Mouse (Mus musculus): ENCODE data around the gene Obox2. TPM values are rescaled to one million over a fixed set of nuclear protein-coding genes. Genes with fewer than 3 reads are reported as not detected.
"Not testable (repeated sequence)": the region's sequence is repeated elsewhere in the genome, so short reads cannot be mapped to it uniquely, and the experiment has no call there.

Gene Obox2
- polyA plus RNA-seq (2015; fragmentation: Nextera tagmentation; extraction: Ambion mirVana), result not detected in 2 replicates

DNA sequence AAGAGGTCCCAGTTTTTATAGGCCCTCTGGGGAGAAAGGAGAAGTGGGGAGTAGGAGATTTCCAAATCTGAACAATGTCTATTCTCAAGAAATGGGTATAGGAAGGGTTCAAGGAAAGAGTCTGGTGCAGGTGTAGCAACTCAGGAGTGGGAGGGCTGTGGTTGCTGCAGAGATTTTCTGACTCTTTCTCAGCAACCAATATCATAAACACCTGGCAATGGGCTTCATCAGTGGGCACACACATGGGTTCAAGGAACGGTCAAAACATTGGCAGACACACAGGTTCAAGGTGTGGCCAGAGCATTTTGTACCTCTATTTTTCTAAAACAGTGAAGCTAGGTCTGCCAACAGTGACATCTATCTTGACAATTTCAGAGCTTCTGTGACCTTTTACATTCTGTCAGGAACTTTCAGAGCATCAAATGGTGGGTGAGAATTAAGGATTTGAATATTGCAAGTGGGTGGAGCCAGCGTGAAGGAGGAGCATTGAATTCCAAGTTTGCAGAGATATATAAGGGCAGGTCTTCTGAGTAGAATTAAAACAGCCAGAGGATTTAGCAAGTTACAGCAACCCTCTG is at the start of gene Obox2, which contains the start of gene Obox1:
Obox2 (plus strand) TSS at position 301 of the 578 bp plus-strand sequence.
Obox1 (plus strand) TSS at position 528 of the 578 bp plus-strand sequence.
- H3K27ac ChIP-seq; H3K4me2 ChIP-seq; DNase-seq; H3K9me3 ChIP-seq (replicated peaks); ATAC-seq (ENCODE audit: low read depth); H3K36me3 ChIP-seq; H3K27me3 ChIP-seq; H3K4me1 ChIP-seq (replicated peaks); H3K9ac ChIP-seq; H3K4me3 ChIP-seq (replicated peaks): not testable (repeated sequence)
- no CpG with 5 or more reads among the region's 2 CpGs for WGBS (ENCODE audit: insufficient replicate concordance)

DNA sequence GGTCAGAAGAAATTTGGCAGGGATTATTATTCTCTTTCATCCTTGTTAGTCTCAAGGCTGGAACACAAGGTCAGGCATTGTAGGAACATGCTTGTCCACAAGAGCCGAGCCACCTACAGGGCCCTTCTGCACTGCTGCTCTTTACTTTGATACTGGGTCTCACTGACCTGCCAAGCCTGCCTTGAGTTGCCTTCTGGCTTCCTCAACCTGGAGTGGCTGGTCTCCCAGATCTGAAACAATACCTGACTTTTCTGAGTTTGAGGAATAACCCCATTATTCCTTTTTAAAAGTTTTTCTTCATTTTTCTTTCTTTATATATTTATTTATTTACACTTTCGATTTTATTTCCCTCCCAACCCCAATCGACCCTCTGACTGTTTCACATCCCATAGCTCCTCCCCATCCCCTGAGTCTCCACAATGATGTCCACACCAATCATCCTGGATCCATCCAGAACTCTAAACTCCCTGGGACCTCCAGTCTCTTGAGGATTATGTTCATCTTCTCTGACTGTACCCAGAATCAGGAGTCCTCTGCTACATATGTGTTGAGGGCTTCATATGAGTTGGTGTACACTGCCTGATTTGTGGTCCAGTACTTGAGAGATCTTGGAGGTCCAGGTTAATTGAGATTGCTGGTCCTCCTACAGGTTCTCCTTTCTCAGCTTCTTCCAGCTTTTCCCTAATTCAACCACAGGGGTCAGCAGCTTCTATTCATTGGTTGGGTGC is 10.8 kb downstream of the Obox2 start:
- WGBS (ENCODE audit: insufficient replicate concordance), result 39% methylated on average over 3 of the region's 3 CpGs
- not testable (repeated sequence) for H3K27ac ChIP-seq; H3K4me1 ChIP-seq (replicated peaks); H3K4me3 ChIP-seq (replicated peaks); H3K27me3 ChIP-seq; H3K9ac ChIP-seq; DNase-seq; H3K36me3 ChIP-seq; ATAC-seq (ENCODE audit: low read depth); H3K9me3 ChIP-seq (replicated peaks); H3K4me2 ChIP-seq

DNA sequence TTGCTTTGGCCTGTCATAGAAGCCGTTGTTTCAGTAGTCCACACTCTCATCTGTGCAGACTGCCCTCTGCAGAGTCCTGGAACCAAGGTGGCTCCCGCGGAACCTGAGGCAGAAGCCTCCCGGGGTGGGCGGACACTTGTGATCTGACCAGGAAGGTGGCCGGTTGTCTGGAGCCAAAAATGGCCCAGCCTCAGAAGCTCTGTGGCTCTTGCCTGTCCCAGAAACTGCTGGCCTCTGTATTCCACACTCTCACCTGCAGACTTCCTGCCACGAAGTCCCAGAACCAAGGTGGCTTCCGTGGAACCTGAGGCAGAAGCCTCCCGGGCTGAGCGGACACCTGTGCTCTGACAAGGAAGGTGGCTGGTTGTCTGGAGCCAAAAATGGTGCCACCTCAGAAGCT is 18.3 kb downstream of the Obox2 start:
- H3K4me1 ChIP-seq (replicated peaks); H3K27me3 ChIP-seq; H3K4me3 ChIP-seq (replicated peaks); ATAC-seq (ENCODE audit: low read depth); H3K9ac ChIP-seq; H3K36me3 ChIP-seq; DNase-seq; H3K9me3 ChIP-seq (replicated peaks); H3K27ac ChIP-seq; H3K4me2 ChIP-seq: not testable (repeated sequence)
- WGBS (ENCODE audit: insufficient replicate concordance), result 72% methylated on average over 10 of the region's 10 CpGs

DNA sequence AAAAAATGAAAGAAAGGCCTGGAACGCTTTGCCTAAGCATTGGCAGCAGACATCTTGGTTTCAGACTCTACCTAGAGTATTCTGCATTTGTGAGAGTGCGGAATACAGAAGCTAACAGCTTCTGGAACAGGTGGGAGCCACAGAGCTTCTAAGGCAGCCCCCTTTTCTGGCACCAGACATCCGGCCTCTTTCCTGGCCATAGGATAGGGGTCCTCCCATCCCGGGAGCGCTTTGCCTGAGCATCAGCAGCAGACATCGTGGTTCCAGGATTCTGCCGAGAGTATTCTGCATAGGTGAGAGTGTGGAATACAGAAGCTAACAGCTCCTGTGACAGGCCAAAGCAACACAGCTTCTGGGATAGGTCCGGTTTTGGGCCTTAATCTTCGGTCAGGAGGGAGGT is 29.5 kb downstream of the Obox2 start:
- not testable (repeated sequence) for H3K27me3 ChIP-seq; ATAC-seq (ENCODE audit: low read depth); H3K27ac ChIP-seq; H3K9ac ChIP-seq; H3K36me3 ChIP-seq; H3K9me3 ChIP-seq (replicated peaks); H3K4me2 ChIP-seq; H3K4me1 ChIP-seq (replicated peaks); DNase-seq; H3K4me3 ChIP-seq (replicated peaks)
- WGBS (ENCODE audit: insufficient replicate concordance), result 72% methylated on average over 9 of the region's 9 CpGs

DNA sequence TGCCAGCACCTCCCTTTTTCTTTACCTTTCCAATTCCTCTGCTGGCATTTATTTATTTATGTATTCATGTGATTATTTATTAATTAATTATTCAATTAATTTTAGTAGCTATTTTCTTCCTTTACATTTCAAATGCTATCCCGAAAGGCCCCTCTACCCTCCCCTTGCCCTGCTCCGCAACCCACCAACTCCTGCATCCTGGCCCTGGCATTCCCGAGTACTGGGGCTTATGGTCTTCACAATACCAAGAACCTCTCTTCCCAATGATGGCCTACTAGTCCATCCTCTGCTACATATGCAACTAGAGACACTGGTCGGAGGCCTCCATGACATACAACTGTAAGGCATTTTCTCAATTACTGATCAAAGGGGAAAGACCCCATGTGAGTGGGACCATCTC is 37.0 kb downstream of the Obox2 start:
- H3K4me3 ChIP-seq (replicated peaks); H3K27me3 ChIP-seq; H3K27ac ChIP-seq; H3K4me2 ChIP-seq; H3K36me3 ChIP-seq; ATAC-seq (ENCODE audit: low read depth); DNase-seq; H3K4me1 ChIP-seq (replicated peaks); H3K9ac ChIP-seq; H3K9me3 ChIP-seq (replicated peaks): not testable (repeated sequence)
- 60% methylated on average over 4 of the region's 4 CpGs for whole genome bisulfite sequencing (ENCODE audit: insufficient replicate concordance)

Other genes starting within 250 kb of the Obox2 start
- gene Obox1, start 227 bp downstream of the Obox2 start, polyA plus RNA-seq (2015; fragmentation: Nextera tagmentation; extraction: Ambion mirVana), result not detected in 2 replicates